Mouse (Mus musculus) thymus, postnatal 36 days (tissue): Measurements from ENCODE around the gene Wfikkn1.

Experiments
- DNase-seq, 2 experiments: peaks; one replicate each; pipeline ENCODE4 v3.0.0; 2022; ENCODE audit warnings: mixed read lengths in 2 of 2

The Wfikkn1 gene

GRCm38 (mm10) chr17:25835816-25836215 is 44.8 kb downstream of the Wfikkn1 start:
- peak in 1 of 2 experiments; percentile 12 for DNase-seq

GRCm38 (mm10) chr17:25835301-25835700 is 45.4 kb downstream of the Wfikkn1 start:
- no peak for DNase-seq

GRCm38 (mm10) chr17:25834595-25835222 is 45.9 kb downstream of the Wfikkn1 start:
- peak in 1 of 2 experiments; percentile 32 for DNase-seq

DNA sequence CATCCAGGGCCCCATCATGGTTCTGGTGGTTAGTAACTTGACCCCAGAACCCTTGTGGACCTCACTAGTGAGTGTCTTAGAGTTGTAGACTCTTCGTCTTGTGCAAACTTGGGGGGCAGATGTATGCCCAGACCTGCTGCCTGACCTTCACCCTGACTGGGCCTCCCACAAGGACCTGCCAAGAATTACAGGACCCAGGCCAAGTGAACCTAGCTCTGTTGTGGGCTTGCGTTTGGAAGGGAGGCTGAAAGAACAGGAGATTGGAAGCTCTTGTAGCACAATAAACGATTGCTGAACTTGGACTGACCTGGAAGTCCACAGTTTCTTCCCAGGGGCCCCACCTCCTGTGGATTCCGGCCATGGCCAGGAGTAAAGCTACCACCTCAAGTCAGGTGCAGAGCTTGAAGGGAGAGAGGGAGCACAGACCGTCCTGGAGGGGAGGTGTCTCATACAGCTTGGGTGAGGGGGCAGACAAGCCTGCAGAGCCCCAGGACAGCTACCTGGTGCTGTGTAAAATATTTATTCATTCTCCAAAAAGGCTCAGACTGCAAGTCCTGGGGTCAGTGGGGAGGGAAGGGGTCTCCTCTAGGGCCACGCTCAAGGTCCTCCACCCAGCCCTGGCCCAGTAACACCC is 46.6 kb downstream of the Wfikkn1 start:
- DNase-seq: no peak

DNA sequence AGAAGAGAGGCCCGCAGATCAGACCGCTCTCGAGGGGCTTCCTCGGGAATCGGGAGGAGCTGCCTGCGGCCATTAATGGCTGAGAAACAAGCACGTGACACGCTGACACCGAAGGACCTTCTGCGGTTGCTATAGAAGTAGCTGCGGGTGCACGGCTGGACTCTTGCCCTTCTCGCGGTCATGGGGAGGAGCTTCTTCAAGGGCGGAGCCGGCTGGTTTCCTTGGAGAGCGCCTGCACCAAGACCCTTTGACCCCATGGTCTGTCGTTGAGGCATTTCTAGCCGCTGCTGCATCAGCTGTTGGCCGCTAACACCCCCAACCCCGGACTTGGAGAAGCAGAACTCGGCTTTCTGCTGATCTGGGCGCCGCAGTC is 47.4 kb downstream of the Wfikkn1 start, which contains the start of gene Stub1:
TSS of gene Stub1 (minus strand) at position 114 of the 373 bp plus-strand sequence.
- no peak for DNase-seq

DNA sequence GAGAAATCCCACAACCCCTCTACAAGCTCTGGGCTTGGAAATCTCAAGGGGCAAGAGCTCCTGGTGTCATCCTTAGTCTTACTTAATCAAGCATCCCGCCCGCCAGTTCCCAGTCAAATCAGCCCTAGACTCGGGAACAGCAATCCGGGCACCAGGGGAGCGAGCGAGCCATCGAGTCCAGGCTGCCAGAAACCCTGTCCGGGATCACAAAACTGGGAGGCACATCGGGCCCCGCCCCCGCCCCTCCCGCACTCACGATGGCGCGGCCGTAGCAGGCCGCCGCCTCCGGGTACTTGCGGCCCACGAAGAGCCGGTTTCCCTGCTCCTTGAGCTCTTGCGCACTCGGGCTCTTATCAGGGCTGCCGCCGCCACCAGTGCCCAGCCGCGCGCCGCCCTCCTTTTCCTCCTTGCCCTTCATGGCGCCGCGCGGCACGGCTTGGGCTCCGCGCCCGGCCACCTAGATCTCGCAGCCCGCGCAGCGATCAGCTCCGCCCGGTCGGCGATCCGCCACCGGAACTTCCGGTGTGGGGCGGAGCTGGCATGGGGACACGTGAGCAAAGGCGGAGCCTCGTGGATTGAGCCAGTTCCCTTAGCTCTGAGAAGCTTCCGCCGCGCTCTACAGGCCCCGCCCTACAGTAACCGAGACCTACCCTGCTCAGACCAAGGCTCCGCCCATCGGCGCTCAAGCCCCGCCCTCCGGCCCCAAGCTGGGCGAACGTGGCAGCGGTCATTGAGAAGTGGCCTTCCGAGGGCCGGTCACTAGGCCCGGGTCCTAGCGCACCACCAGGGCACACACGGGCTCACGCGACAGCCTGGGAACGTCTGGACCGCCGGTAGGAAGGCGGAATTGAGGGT is 48.0 kb downstream of the Wfikkn1 start:
- DNase-seq: peak; percentile 97 to 99

GRCm38 (mm10) chr17:25831451-25832281 is 49.0 kb downstream of the Wfikkn1 start:
- DNase-seq: peak in 1 of 2 experiments; percentile 29

- peak in 1 of 2 experiments; percentile 16 for DNase-seq
Observed at GRCm38 (mm10) chr17:25830806-25831431, 49.7 kb downstream of the Wfikkn1 start.

DNA sequence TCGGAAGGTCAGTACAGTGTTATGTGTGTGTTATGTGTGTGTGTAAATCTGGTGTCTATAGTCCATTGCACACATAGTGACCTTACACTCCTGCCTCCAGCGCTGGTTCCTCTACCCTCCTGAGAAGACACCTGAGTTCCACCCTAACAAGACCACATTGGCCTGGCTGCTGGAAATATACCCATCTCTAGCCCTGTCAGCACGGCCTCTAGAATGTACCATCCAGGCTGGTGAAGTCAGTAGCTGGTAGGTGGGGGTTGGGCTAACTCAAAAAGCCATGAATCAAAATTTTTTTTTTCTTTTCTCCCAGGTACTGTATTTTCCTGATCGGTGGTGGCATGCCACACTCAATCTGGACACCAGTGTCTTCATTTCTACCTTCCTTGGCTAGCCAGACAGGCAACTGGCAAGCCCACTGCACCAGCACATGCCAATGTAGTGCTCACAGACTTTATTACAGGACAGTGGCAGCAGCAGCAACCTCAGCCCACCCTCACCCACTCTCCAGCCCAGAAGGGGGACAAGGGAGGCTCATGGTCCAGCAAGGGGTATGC is 50.4 kb downstream of the Wfikkn1 start:
- DNase-seq: no peak

DNA sequence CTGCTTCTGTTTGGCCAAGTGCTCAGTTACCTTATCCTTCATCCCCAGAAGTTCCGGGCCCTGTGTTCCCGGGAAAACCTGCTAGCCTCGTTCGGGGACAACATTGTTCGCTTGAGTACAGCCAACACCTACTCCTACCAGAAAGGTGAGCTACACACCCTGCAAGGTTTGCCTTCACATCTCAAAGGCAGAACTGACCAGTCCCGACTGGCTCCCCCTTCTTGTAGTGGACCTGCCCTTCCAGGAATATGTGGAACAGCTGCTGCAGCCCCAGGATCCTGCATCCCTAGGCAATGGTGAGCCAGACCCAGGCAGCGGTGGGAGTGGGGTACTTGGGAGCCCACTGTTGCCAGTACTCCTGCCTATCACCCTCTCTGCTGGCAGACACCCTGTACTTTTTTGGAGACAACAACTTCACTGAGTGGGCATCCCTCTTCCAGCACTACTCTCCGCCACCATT is 51.1 kb downstream of the Wfikkn1 start:
- DNase-seq: peak in 1 of 2 experiments; percentile 18

- peak; percentile 73 to 77 for DNase-seq
Observed at GRCm38 (mm10) chr17:25828712-25829557, 51.7 kb downstream of the Wfikkn1 start, which contains the start of gene Jmjd8. Gene Jmjd8 (plus strand): TSS chr17:25828867.

DNA sequence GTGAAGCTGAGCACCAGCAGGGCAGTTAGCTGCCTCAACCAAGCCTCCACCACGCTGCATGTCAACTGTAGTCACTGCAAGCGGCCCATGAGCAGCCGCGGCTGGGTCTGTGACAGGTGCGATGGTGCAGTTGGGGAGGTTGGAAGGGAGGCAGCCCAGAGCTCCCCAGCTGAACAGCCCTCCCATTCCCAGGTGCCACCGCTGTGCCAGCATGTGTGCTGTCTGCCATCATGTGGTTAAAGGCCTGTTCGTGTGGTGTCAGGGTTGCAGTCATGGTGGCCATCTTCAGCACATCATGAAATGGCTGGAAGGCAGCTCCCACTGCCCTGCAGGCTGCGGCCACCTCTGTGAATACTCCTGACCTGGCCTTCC is 52.4 kb downstream of the Wfikkn1 start:
- peak in 1 of 2 experiments; percentile 53 for DNase-seq
